In genomic region chr13:51676641-51677040, GRCm38 (mm10) we compare ENCODE assay signal across 14 mouse cellular contexts.
DNase-seq lines count a peak whose midpoint lies in the region.
"Had no signal": no experiment of that assay in that cellular context is flagged by ENCODE, and none has a peak within 500 bp of the region (broad histone marks: within the 10 kb centered on the region; RNA-seq: fewer than 3 reads in every experiment).

No protein-coding gene starts in this region.

- peak; percentile 42 to 51 for DNase-seq in cerebellum, postnatal 14 days
- no peak for DNase-seq in cerebellum, adult 11 months
- DNase-seq in lung, postnatal 10 days, result peak; percentile 8
- no peak for DNase-seq in lung, postnatal 36 days
- DNase-seq in ZHBTc4 (ENCODE audit: low read depth, low spot score), result peak; percentile 30
- no peak for DNase-seq in spleen, adult 12 weeks (ENCODE audit: low spot score)
- DNase-seq in thymus, postnatal 36 days, result no peak
- no peak for DNase-seq in retina, postnatal 1 day
- DNase-seq: kidney, adult 11 months; kidney, postnatal 14 days; liver; lung, postnatal 4 days; right cerebral cortex, postnatal 4 days; thymus, adult 2 months had no signal

Comparison
In these comparisons a context has a peak if more than half of its experiments do, and no peak if none do; other contexts are left out.
1. DNase-seq: peak in cerebellum, postnatal 14 days (2 of 2), lung, postnatal 10 days (single experiment) and ZHBTc4 (single experiment); none in cerebellum, adult 11 months (single experiment), lung, postnatal 36 days (single experiment), spleen, adult 12 weeks (single experiment), thymus, postnatal 36 days (0 of 2) and retina, postnatal 1 day (single experiment).